Mouse (Mus musculus) heart, adult 2 months (tissue): ENCODE data around the gene Gm11214.

ENCODE experiments used
- CTCF ChIP-seq: fragments of 200-600 bp; IDR thresholded peaks from 2 replicates; pipeline ENCODE4 v1.8.1; 2022; ENCODE audit warnings: antibody characterized with exemption, mild to moderate bottlenecking, moderate library complexity
- EP300 ChIP-seq: fragments of 200-500 bp; IDR thresholded peaks from 2 replicates; pipeline ENCODE4 v1.6.1; 2011; ENCODE audit warnings: low read depth, low read length, control low read depth; ENCODE audit not compliant: insufficient read depth

DNA sequence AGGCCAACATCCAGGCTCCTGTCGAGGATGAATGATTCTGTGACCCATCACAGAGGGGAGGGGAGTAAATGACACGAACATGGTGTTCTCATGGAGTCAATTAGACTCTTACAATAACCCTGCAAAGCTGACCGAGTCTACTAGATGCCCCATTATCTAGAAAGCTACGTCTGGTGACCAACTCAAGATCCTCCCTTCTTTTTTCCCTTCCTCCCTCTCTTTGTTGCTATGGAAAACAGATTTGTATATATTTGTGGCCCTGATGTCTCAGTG lies 22.0 kb upstream of the Gm11214 start:
- TF ChIP-seq EP300 (no peak), CTCF (no peak)
